Mouse (Mus musculus) stomach, embryonic 16.5 days (tissue): ENCODE measurements around the gene Paics. TPM values are rescaled to one million over a fixed set of nuclear protein-coding genes. Genes with fewer than 3 reads are reported as not detected.
"Not testable (repeated sequence)": the region's sequence is repeated elsewhere in the genome, so short reads cannot be mapped to it uniquely, and the experiment has no call there.

Experiments used
- ATAC-seq: fragments of 200-750 bp; cut with Nextera tagmentation; 2 replicates; pipeline ENCODE4 v1.8.0; 2017; ENCODE audit warnings: moderate number of reproducible peaks, moderate TSS enrichment; ENCODE audit not compliant: insufficient read depth, low FRiP score
- H3K27ac ChIP-seq: fragments of 300-500 bp; sonication (generic); 2 replicates; pipeline ENCODE4 v1.5.1; 2014; ENCODE audit warnings: low read length
- H3K27me3 ChIP-seq: fragments of 300-500 bp; sonication (generic); 2 replicates; pipeline ENCODE4 v1.6.1; 2014; ENCODE audit warnings: low read length, control low read depth, mixed read lengths; ENCODE audit not compliant: control insufficient read depth, insufficient read depth
- H3K36me3 ChIP-seq: fragments of 300-500 bp; sonication (generic); 2 replicates; pipeline ENCODE4 v1.6.1; 2014; ENCODE audit warnings: low read length; ENCODE audit not compliant: control insufficient read depth, insufficient read depth
- H3K4me1 ChIP-seq: fragments of 300-500 bp; sonication (generic); 2 replicates; pipeline ENCODE4 v1.6.1; 2014; ENCODE audit warnings: low read length, control low read depth, mixed read lengths; ENCODE audit not compliant: control insufficient read depth, insufficient read depth
- H3K4me2 ChIP-seq: fragments of 300-500 bp; sonication (generic); 2 replicates; pipeline ENCODE4 v1.6.1; 2014; ENCODE audit warnings: low read depth, low read length, mixed read lengths
- H3K4me3 ChIP-seq: fragments of 300-500 bp; sonication (generic); replicated peaks from 2 replicates; pipeline ENCODE4 v1.5.1; 2014; ENCODE audit warnings: mild to moderate bottlenecking, low read length
- H3K9ac ChIP-seq: fragments of 300-500 bp; sonication (generic); 2 replicates; pipeline ENCODE4 v1.6.1; 2014; ENCODE audit warnings: low read length
- H3K9me3 ChIP-seq: fragments of 300-500 bp; sonication (generic); replicated peaks from 2 replicates; pipeline ENCODE4 v1.6.1; 2016; ENCODE audit warnings: low read length, control low read depth; ENCODE audit not compliant: control insufficient read depth
- WGBS: fragments of 180-500 bp; shearing (Covaris S2); extraction: QIAGEN DNeasy Blood & Tissue Kit; methylation state at CpG from one replicate; pipeline ENCODE4 v1.1.7; 2014; 5-methylcytosine and 5-hydroxymethylcytosine counted together
- polyA plus RNA-seq: library from polyadenylated mRNA; unstranded; fragments of >200 nt; fragmentation: Nextera tagmentation; extraction: Ambion mirVana; gene quantifications from 2 replicates; pipeline ENCODE4 v1.2.1, GENCODE M21; 2015

Gene Paics
- polyA plus RNA-seq, 1 experiment from 2014 or later: 210 TPM

GRCm38 (mm10) chr5:76959587-76959986 lies 8.5 kb downstream of the Paics start:
- H3K9me3 ChIP-seq: no peaks in the 10 kb centered on the region
- H3K27me3 ChIP-seq: no peaks in the 10 kb centered on the region
- peaks cover 19% of the 10 kb centered on the region for H3K36me3 ChIP-seq
- H3K27ac ChIP-seq: no peak overlapping the region
- no peak overlapping the region for H3K4me2 ChIP-seq
- H3K4me1 ChIP-seq: no peaks in the 10 kb centered on the region; the same call in 1 of the 2 replicates
- WGBS: 80% methylated on average over 5 of the region's 5 CpGs
- no peak overlapping the region for H3K4me3 ChIP-seq
- ATAC-seq: no peak
- no peak overlapping the region for H3K9ac ChIP-seq

- H3K27me3 ChIP-seq: no peaks in the 10 kb centered on the region
- 83% methylated on average over 11 of the region's 11 CpGs for WGBS
- no peaks in the 10 kb centered on the region for H3K9me3 ChIP-seq
These were observed 11.4 kb downstream of the Paics start for GRCm38 (mm10) chr5:76962545-76962944.

GRCm38 (mm10) chr5:76964651-76965050 lies 13.5 kb downstream of the Paics start:
- 93% methylated on average over 3 of the region's 3 CpGs for WGBS
- Histone ChIP-seq H3K9ac (no peak overlapping the region), H3K9me3 (no peaks in the 10 kb centered on the region), H3K4me2 (no peak overlapping the region), H3K27me3 (no peaks in the 10 kb centered on the region), H3K4me3 (no peak overlapping the region), H3K27ac (no peak overlapping the region), H3K4me1 (no peaks in the 10 kb centered on the region), H3K36me3 (peaks cover 16% of the 10 kb centered on the region; the same call in 1 of the 2 replicates)
- no peak for ATAC-seq

More at GRCm38 (mm10) chr5:76962545-76962944, 11.4 kb downstream of the Paics start:
- Histone ChIP-seq H3K27ac (no peak overlapping the region), H3K4me1 (no peaks in the 10 kb centered on the region), H3K4me2 (no peak overlapping the region), H3K4me3 (no peak overlapping the region), H3K36me3 (peaks cover 23% of the 10 kb centered on the region), H3K9ac (no peak overlapping the region)
- ATAC-seq: no peak

- no peaks in the 10 kb centered on the region for H3K27me3 ChIP-seq
- no peak for ATAC-seq
- no peak overlapping the region for H3K4me3 ChIP-seq
- H3K27ac ChIP-seq: no peak overlapping the region
- H3K9me3 ChIP-seq: no peaks in the 10 kb centered on the region
- H3K9ac ChIP-seq: no peak overlapping the region
- 66% methylated on average over 5 of the region's 5 CpGs for WGBS
- no peak overlapping the region for H3K4me2 ChIP-seq
- peaks cover 8% of the 10 kb centered on the region for H3K4me1 ChIP-seq
- peaks cover 12% of the 10 kb centered on the region; the same call in 1 of the 2 replicates for H3K36me3 ChIP-seq
These were observed 18.1 kb downstream of the Paics start for GRCm38 (mm10) chr5:76969250-76969649.

- H3K4me3 ChIP-seq, H3K9ac ChIP-seq, H3K4me2 ChIP-seq, H3K9me3 ChIP-seq, ATAC-seq, H3K36me3 ChIP-seq, H3K27ac ChIP-seq, H3K4me1 ChIP-seq, H3K27me3 ChIP-seq: not testable (repeated sequence)
- 42% methylated on average over 1 of the region's 1 CpGs for WGBS
These were observed 20.0 kb downstream of the Paics start for GRCm38 (mm10) chr5:76971115-76971514.

GRCm38 (mm10) chr5:76973488-76973887 lies 22.4 kb downstream of the Paics start:
- 56% methylated on average over 3 of the region's 3 CpGs for WGBS
- Histone ChIP-seq H3K27me3 (no peaks in the 10 kb centered on the region), H3K4me1 (peaks cover 8% of the 10 kb centered on the region), H3K9ac (peak overlapping the region; percentile 88; the same call in 1 of the 2 replicates), H3K9me3 (no peaks in the 10 kb centered on the region), H3K4me3 (peak overlapping the region; percentile 81), H3K36me3 (0 out of 2 replicates have a peak, but pooled peaks cover 3% of the 10 kb centered on the region), H3K27ac (no peak overlapping the region), H3K4me2 (peak overlapping the region; percentile 95)
- ATAC-seq: no peak

- peak overlapping the region; percentile 95 for H3K4me2 ChIP-seq
- 3% methylated on average over 17 of the region's 17 CpGs for WGBS
- H3K4me3 ChIP-seq: peak overlapping the region; percentile 81
- H3K36me3 ChIP-seq: peaks cover 4% of the 10 kb centered on the region; the same call in 1 of the 2 replicates
- H3K9me3 ChIP-seq: no peaks in the 10 kb centered on the region
- ATAC-seq: peak; percentile 18; the same call in 1 of the 2 replicates
- no peaks in the 10 kb centered on the region for H3K27me3 ChIP-seq
- H3K4me1 ChIP-seq: peaks cover 8% of the 10 kb centered on the region
- peak overlapping the region; percentile 37; the same call in 1 of the 2 replicates for H3K27ac ChIP-seq
- peak overlapping the region; percentile 88 for H3K9ac ChIP-seq
These were observed 23.1 kb downstream of the Paics start for GRCm38 (mm10) chr5:76974207-76974553.

GRCm38 (mm10) chr5:76974554-76975285 lies 23.6 kb downstream of the Paics start, which contains the start of gene Srp72:
Srp72 (plus strand) TSS chr5:76974683.
- Histone ChIP-seq H3K4me3 (peak within 1 kb of the TSS; percentile 81), H3K27me3 (no peaks in the 10 kb centered on the region), H3K9me3 (no peaks in the 10 kb centered on the region), H3K9ac (peak within 1 kb of the TSS; percentile 88), H3K4me1 (peaks cover 8% of the 10 kb centered on the region), H3K4me2 (peak within 1 kb of the TSS; percentile 95), H3K36me3 (peaks cover 9% of the 10 kb centered on the region; the same call in 1 of the 2 replicates), H3K27ac (peak within 1 kb of the TSS; percentile 85)
- ATAC-seq: peak; percentile 94
- under 1% methylated on average over 60 of the region's 60 CpGs for WGBS

- WGBS: 81% methylated on average over 8 of the region's 8 CpGs
- H3K4me2 ChIP-seq: peak overlapping the region; percentile 95
- no peaks in the 10 kb centered on the region for H3K27me3 ChIP-seq
- peaks cover 15% of the 10 kb centered on the region; the same call in 1 of the 2 replicates for H3K36me3 ChIP-seq
- no peak overlapping the region for H3K27ac ChIP-seq
- peak overlapping the region; percentile 81 for H3K4me3 ChIP-seq
- H3K9ac ChIP-seq: peak overlapping the region; percentile 88
- peaks cover 8% of the 10 kb centered on the region for H3K4me1 ChIP-seq
- no peak for ATAC-seq
- H3K9me3 ChIP-seq: no peaks in the 10 kb centered on the region
These were observed 24.6 kb downstream of the Paics start for GRCm38 (mm10) chr5:76975736-76976135.
